Mouse (Mus musculus): ENCODE results near the gene Kcnh8.

GRCm38 (mm10) chr17:52591503-52592194 is 10.9 kb upstream of the Kcnh8 start:
- no peak for TF ChIP-seq POLR2A (IDR thresholded peaks at IDR 0.05; ENCODE audit: low read depth, low read length)
- no peak for TF ChIP-seq GABPA (IDR thresholded peaks at IDR 0.05; ENCODE audit: insufficient replicate concordance, low read depth, low read length)
- no peak for TF ChIP-seq MAX (IDR thresholded peaks at IDR 0.05; ENCODE audit: low read length)
